Mouse (Mus musculus) embryonic facial prominence, embryonic 14.5 days (tissue): ENCODE measurements at regions not wholly inside any gene's neighbourhood (a gene's known extent, or its start where the extent isn't known, plus 50 kb on each side); places are given as distances from the start of the nearest gene placed in this dataset.

ENCODE experiments used
- ATAC-seq: fragments of 200-750 bp; cut with Nextera tagmentation; 2 replicates; pipeline ENCODE4 v1.8.0; 2017; ENCODE audit warnings: low read depth, moderate number of reproducible peaks, moderate TSS enrichment
- DNase-seq: peaks from one replicate; pipeline ENCODE4 v3.0.0-alpha.2; 2015; ENCODE audit warnings: low spot score
- H3K27ac ChIP-seq: fragments of 300-500 bp; sonication (generic); replicated peaks from 2 replicates; pipeline ENCODE4 v1.5.1; 2014; ENCODE audit warnings: low read depth, mild to moderate bottlenecking, low read length, moderate library complexity
- H3K27me3 ChIP-seq: fragments of 300-500 bp; sonication (generic); replicated peaks from 2 replicates; pipeline ENCODE4 v1.6.1; 2014; ENCODE audit warnings: low read length; ENCODE audit not compliant: control insufficient read depth, insufficient read depth
- H3K36me3 ChIP-seq: fragments of 300-500 bp; sonication (generic); 2 replicates; pipeline ENCODE4 v1.6.1; 2014; ENCODE audit warnings: low read length, mixed read lengths; ENCODE audit not compliant: control insufficient read depth, insufficient read depth
- H3K4me1 ChIP-seq: fragments of 300-500 bp; sonication (generic); 2 replicates; pipeline ENCODE4 v1.6.1; 2014; ENCODE audit warnings: antibody characterized with exemption, low read length; ENCODE audit not compliant: control insufficient read depth, insufficient read depth
- H3K4me2 ChIP-seq: fragments of 300-500 bp; sonication (generic); 2 replicates; pipeline ENCODE4 v1.6.1; 2014; ENCODE audit warnings: low read depth, mild to moderate bottlenecking, low read length, moderate library complexity, mixed read lengths
- H3K4me3 ChIP-seq: fragments of 300-500 bp; sonication (generic); 2 replicates; pipeline ENCODE4 v1.5.1; 2014; ENCODE audit warnings: low read depth, mild to moderate bottlenecking, low read length
- H3K9ac ChIP-seq: fragments of 300-500 bp; sonication (generic); 2 replicates; pipeline ENCODE4 v1.6.1; 2014; ENCODE audit warnings: low read depth, mild to moderate bottlenecking, low read length, moderate library complexity, mixed read lengths
- H3K9me3 ChIP-seq: fragments of 300-500 bp; sonication (generic); 2 replicates; pipeline ENCODE4 v1.6.1; 2016; ENCODE audit warnings: low read length; ENCODE audit not compliant: control insufficient read depth
- WGBS: fragments of 180-500 bp; shearing (Covaris S2); extraction: QIAGEN DNeasy Blood & Tissue Kit; methylation state at CpG from one replicate; pipeline ENCODE4 v1.1.7; 2014; 5-methylcytosine and 5-hydroxymethylcytosine counted together

DNA sequence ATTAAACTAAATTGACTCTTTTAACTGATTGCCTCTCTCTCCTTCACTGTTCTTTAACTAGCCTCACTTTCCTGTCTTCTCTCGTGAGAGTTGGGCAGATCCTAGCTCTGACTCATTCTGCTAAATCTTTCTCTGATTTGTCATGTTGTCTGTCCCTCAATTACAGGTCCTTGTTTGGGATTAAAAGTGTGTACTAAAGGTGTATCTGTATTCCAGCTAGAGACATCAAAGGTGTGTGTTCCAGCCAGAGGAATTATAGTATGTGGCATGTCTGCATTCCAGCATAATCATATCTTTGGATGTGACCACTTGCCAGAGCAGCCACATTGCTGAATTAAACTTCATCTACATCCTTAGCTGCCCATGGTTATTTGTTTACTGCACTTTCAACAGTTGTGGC, 167.5 kb upstream of the Fam83b start:
- WGBS: 50% methylated on average over 1 of the region's 1 CpGs
- Histone ChIP-seq H3K4me1 (no peaks in the 10 kb centered on the region), H3K27ac (no peak overlapping the region), H3K4me2 (no peak overlapping the region), H3K27me3 (no peaks in the 10 kb centered on the region), H3K36me3 (no peaks in the 10 kb centered on the region), H3K9ac (no peak overlapping the region), H3K4me3 (no peak overlapping the region), H3K9me3 (no peaks in the 10 kb centered on the region)
- DNase-seq (no peak), ATAC-seq (no peak)

DNA sequence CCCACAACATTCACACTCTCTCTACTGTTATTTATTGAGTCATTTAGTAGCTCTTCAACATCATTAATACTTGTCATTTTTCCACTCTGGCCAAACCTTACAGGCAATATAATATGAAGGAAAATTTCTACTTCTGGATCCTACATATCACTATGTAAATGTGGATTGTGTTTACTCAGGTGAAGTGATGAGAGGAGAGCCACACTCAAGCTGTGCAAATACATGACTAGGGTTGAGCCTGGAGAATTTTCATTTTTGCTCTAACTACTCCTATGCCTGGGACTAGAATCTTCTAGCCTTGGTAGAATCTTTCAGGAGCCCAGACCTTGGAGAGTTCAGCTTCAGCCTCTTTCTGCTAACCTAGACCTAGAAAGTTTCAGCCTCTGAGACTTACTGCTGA, 166.9 kb upstream of the Fam83b start:
- DNase-seq (no peak), ATAC-seq (no peak)
- no peaks in the 10 kb centered on the region for H3K4me1 ChIP-seq
- no peak overlapping the region for H3K4me3 ChIP-seq
- H3K9ac ChIP-seq: no peak overlapping the region
- no peaks in the 10 kb centered on the region for H3K36me3 ChIP-seq
- H3K9me3 ChIP-seq: no peaks in the 10 kb centered on the region
- no peak overlapping the region for H3K27ac ChIP-seq
- no peak overlapping the region for H3K4me2 ChIP-seq
- no peaks in the 10 kb centered on the region for H3K27me3 ChIP-seq

GRCm38 (mm10) chr9:76722881-76723280, 156.0 kb upstream of the Fam83b start:
- no peak overlapping the region for H3K4me2 ChIP-seq
- no peaks in the 10 kb centered on the region for H3K4me1 ChIP-seq
- no peak for ATAC-seq
- no peak overlapping the region for H3K4me3 ChIP-seq
- H3K27ac ChIP-seq: no peak overlapping the region
- H3K36me3 ChIP-seq: no peaks in the 10 kb centered on the region
- no peak for DNase-seq
- 78% methylated on average over 3 of the region's 3 CpGs for WGBS
- no peaks in the 10 kb centered on the region for H3K27me3 ChIP-seq
- H3K9ac ChIP-seq: no peak overlapping the region
- H3K9me3 ChIP-seq: no peaks in the 10 kb centered on the region

- Histone ChIP-seq H3K9ac (no peak overlapping the region), H3K4me3 (no peak overlapping the region), H3K36me3 (no peaks in the 10 kb centered on the region), H3K27ac (no peak overlapping the region), H3K4me1 (no peaks in the 10 kb centered on the region), H3K4me2 (no peak overlapping the region), H3K27me3 (no peaks in the 10 kb centered on the region), H3K9me3 (no peaks in the 10 kb centered on the region)
- no peak for ATAC-seq
- DNase-seq: no peak
- WGBS: 62% methylated on average over 1 of the region's 1 CpGs
Observed at GRCm38 (mm10) chr9:76715852-76716251, 148.9 kb upstream of the Fam83b start.

DNA sequence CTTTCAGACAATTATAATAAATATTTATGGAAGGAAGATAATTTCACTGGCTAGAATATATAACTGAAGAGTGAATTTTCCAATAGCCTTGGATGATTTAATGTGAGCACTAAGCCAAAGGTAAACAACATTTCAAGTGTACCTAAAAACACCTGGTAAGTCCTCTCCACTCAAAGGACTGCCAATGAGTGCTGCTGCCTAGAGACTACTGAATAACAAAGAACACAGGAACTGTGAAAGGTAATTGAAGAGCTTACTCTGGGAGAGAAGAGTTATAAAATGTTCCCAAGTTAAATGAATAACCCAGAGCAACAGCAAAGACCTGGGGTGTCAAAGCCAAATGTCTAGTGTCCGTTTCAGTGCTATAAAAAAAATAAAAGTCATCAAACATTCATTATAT, 139.5 kb upstream of the Fam83b start:
- ATAC-seq: no peak
- no peaks in the 10 kb centered on the region for H3K9me3 ChIP-seq
- H3K4me1 ChIP-seq: no peaks in the 10 kb centered on the region
- H3K4me3 ChIP-seq: no peak overlapping the region
- H3K36me3 ChIP-seq: no peaks in the 10 kb centered on the region
- no peak overlapping the region for H3K9ac ChIP-seq
- no peak for DNase-seq
- 55% methylated on average over 1 of the region's 1 CpGs for WGBS
- no peak overlapping the region for H3K4me2 ChIP-seq
- no peaks in the 10 kb centered on the region for H3K27me3 ChIP-seq
- no peak overlapping the region for H3K27ac ChIP-seq

DNA sequence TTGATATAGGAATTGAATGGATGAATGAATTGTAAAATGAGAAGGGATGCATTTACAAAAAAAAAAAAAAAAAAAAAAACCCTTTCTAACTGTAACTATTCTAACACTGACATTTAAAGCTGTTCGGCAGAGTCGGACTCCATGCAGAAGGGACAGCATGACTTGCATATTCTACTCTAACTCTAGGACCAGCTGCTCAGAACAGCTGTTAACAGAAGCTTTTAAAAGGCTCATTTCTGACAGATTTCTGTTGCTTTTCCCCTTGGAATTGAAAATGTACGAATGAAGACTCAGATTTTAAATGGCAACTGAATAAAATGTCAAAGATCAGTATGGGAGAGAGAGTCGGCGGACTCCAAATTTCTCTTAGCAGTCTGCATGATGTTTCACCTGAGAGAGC, 138.9 kb upstream of the Fam83b start:
- H3K9ac ChIP-seq: no peak overlapping the region
- H3K27ac ChIP-seq: no peak overlapping the region
- no peaks in the 10 kb centered on the region for H3K9me3 ChIP-seq
- DNase-seq (peak; percentile 62), ATAC-seq (no peak)
- H3K4me2 ChIP-seq: no peak overlapping the region
- 72% methylated on average over 5 of the region's 5 CpGs for WGBS
- no peaks in the 10 kb centered on the region for H3K36me3 ChIP-seq
- no peaks in the 10 kb centered on the region for H3K4me1 ChIP-seq
- no peaks in the 10 kb centered on the region for H3K27me3 ChIP-seq
- H3K4me3 ChIP-seq: no peak overlapping the region

DNA sequence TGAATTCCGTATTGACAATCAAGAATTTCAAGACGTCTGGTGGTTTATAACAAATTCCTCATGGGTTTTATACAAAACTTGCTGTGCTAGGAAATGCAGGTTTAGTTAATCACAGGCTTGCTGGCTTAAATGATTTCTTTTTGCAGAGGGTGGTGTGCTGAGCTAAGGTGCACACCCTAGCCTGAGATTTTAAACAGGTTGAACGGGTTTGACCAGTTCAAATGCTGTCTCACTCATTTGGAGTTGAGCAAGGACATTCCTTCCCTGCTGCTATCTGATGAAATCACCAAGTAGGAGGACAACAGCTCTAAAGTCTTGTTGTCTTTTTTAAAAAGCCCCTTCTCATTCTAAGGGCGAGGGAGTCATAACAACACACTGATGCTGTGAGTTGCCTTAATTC, 128.6 kb upstream of the Fam83b start:
- Histone ChIP-seq H3K27me3 (no peaks in the 10 kb centered on the region), H3K4me3 (no peak overlapping the region), H3K9ac (no peak overlapping the region), H3K9me3 (no peaks in the 10 kb centered on the region), H3K4me1 (no peaks in the 10 kb centered on the region), H3K27ac (no peak overlapping the region), H3K4me2 (no peak overlapping the region), H3K36me3 (no peaks in the 10 kb centered on the region)
- peak; percentile 70; the same call in 1 of the 2 replicates for ATAC-seq
- DNase-seq: peak; percentile 75
- 51% methylated on average over 4 of the region's 4 CpGs for WGBS

DNA sequence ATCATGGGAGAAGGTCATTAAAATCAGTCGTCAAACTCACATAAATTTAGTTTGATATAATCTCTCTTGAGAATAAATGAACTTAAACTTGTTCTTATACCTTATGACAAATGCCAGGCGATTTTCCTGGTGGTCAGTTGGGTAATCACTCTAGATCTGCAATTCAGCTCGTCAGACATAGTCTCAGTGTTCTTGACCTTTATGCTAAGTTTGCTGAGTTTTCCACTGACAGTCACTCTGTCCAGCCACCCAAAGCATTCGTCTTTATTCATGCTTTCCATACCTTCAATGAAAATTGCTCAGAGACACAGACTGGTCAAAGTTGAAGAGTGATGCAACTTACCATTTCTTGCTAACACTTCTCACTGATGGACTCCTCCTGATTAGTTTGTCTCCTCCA, 126.1 kb upstream of the Fam83b start:
- H3K9ac ChIP-seq: no peak overlapping the region
- H3K9me3 ChIP-seq: no peaks in the 10 kb centered on the region

GRCm38 (mm10) chr9:76660848-76661247, 93.9 kb upstream of the Fam83b start:
- H3K9ac ChIP-seq: no peak overlapping the region
- no peaks in the 10 kb centered on the region for H3K4me1 ChIP-seq
- WGBS: 12% methylated on average over 3 of the region's 3 CpGs
- DNase-seq (peak; percentile 76), ATAC-seq (peak; percentile 90)
- H3K4me2 ChIP-seq: no peak overlapping the region
- H3K27ac ChIP-seq: no peak overlapping the region
- H3K9me3 ChIP-seq: no peaks in the 10 kb centered on the region
- H3K4me3 ChIP-seq: no peak overlapping the region
- no peaks in the 10 kb centered on the region for H3K36me3 ChIP-seq
- no peaks in the 10 kb centered on the region for H3K27me3 ChIP-seq

More for the DNA sequence above, 126.1 kb upstream of the Fam83b start:
- no peak overlapping the region for H3K27ac ChIP-seq
- ATAC-seq (no peak), DNase-seq (no peak)
- 70% methylated on average over 4 of the region's 4 CpGs for WGBS
- no peaks in the 10 kb centered on the region for H3K27me3 ChIP-seq
- H3K4me2 ChIP-seq: no peak overlapping the region
- H3K4me3 ChIP-seq: no peak overlapping the region
- no peaks in the 10 kb centered on the region for H3K4me1 ChIP-seq
- no peaks in the 10 kb centered on the region for H3K36me3 ChIP-seq
